Mouse (Mus musculus): ENCODE results near the gene Lin9.

Lin9 gene

GRCm38 (mm10) chr1:180707813-180708212, 66.9 kb downstream of the Lin9 start:
- DNase-seq = no peak

GRCm38 (mm10) chr1:180708935-180709776, 68.2 kb downstream of the Lin9 start:
- DNase-seq = no peak

DNA sequence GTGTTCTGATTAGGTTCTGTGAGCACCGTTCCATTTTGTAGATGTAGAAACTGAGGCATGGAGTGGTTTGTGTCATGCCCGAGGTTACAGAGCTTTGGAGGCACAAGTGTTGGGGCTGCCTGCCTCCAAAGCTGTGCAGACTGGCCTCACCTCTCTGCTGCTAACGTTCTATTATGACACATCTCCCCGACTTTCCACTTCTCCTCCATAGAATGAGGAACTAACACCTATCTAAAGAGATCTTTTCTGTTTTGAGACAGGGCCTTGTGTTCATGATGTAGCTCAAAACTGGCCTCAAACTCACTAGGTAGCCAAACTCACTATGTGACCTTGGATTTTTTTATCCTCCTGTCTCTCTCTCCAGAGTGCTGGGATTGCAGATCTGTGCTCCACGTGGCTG, 77.8 kb downstream of the Lin9 start:
- no peak for DNase-seq

DNA sequence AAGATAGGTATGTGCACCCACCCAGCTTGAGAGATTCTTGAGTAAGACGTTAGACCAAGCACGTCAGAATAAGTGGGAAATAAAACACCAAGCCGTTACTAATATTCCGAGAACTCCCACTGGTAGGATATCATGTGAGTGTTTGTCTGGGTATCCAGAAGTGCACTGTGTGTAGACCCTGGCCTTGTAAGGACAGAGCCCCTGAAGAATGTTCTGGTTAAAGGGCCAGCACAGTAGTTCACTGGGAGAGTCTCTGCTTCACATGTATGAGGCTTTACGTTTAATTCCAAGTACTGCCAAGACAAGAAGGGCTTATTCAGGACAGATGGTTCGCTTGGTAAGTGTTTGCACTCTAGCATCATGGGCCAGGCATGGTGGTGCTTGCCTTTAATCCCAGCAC, 78.5 kb downstream of the Lin9 start:
- DNase-seq = no peak

GRCm38 (mm10) chr1:180719951-180720689, 79.2 kb downstream of the Lin9 start:
- DNase-seq = peak; percentile 76 to 91

- no peak for DNase-seq
Observed at GRCm38 (mm10) chr1:180722608-180723007, 81.7 kb downstream of the Lin9 start.

- no peak for DNase-seq
Observed at GRCm38 (mm10) chr1:180723701-180724238, 82.8 kb downstream of the Lin9 start.

DNA sequence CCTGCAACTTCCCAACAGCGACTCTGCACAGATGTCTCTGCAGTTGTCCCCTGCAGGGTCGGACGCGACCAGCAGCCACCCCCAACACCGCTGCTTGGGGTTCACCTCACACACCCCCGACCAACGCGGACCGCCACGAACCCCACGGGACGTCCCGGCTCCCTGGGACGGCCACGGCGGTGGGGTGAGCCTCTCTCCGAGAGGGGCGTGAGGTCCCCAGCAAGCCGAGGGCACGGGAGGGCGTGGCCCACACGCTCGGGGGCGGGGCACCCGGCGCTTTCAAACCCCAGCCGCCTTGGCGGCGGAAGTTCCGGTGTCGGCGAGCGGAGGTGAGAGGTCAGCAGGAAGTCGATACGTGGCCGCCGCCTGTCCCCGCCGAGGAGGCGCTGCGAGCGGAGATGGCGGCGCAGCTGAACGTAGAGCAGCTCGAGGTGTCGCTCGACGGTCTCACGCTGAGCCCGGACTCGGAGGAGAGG, 84.8 kb downstream of the Lin9 start, which contains the start of gene Acbd3:
Gene Acbd3, plus strand, starts transcription at position 340 of the 476 bp plus-strand sequence.
- DNase-seq = peak; percentile 92 to 96

GRCm38 (mm10) chr1:180726183-180726582, 85.2 kb downstream of the Lin9 start:
- peak; percentile 35 to 76 for DNase-seq

DNA sequence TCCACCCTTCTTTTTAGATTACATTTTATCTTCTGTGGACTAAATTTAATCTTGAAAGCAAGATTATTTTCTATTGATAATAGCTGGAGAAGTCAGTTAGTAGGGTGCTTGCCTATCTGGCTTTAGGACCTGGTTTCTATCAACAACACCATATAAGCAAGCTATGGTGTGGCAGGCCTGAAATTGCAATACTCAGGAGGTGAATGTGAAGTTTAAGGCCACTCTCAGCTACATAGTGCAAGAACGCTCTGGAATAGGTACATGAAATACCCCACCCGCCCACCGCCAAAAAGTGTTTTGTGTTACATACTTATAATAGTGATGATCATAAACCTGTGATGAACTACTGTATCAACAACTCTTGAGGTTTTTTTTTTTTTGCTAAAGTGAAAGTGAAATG, 88.3 kb downstream of the Lin9 start:
- DNase-seq = no peak
